Mouse (Mus musculus): Measurements from ENCODE around the gene Tsfm. TPM values are rescaled to one million over a fixed set of nuclear protein-coding genes. Genes with fewer than 3 reads are reported as not detected.

The Tsfm gene
- total RNA-seq, 2 experiments from 2014 or later = 30.2 to 30.7 TPM

DNA sequence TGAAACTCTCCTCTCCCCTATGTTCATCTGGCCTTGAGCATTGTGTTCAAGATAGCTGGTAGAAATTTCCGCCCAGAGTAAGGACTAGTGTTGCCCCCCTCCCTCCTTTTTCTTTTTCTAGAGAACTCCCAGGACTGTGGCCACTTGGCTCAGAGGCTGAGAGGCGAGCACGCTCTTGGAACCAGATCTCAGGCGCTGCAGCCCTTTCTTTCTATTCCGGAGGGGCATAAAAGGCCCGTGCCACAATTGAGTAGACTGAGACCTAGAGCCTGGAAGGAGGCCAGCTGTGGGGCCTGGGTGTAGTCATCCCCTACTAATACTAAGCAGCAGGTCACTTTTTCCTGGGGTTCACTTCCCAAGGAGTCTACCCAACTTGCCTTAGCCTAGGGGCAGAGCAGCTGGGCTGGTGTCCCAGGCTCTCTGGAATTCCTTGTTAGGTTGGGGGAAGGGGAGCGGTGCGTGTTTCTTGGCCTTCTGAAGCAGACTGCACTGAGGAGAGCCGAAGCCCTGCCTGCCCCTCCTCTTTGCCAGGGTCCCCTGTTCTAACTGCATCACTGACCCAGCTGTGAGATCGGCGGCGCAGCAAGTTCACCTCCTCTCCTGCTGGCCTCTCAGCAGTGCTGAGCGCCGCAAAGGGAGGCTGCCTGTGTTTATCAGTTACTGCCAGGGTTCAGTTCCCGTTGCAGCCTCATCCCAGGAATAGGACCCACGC is 50.3 kb downstream of the Tsfm start:
- intact Hi-C loops (cut with DNase I) = no loop called here
- H3K4me3 ChIP-seq = peak overlapping the region; percentile 97
- H3K27ac ChIP-seq = peak overlapping the region; percentile 99
- TF ChIP-seq CTCF (IDR thresholded peaks at IDR 0.05) = no peak
- DNase-seq (ENCODE audit: extremely low spot score in 1 of 2, low spot score in 2 of 2) = peak in 1 of 2 experiments; percentile 54

DNA sequence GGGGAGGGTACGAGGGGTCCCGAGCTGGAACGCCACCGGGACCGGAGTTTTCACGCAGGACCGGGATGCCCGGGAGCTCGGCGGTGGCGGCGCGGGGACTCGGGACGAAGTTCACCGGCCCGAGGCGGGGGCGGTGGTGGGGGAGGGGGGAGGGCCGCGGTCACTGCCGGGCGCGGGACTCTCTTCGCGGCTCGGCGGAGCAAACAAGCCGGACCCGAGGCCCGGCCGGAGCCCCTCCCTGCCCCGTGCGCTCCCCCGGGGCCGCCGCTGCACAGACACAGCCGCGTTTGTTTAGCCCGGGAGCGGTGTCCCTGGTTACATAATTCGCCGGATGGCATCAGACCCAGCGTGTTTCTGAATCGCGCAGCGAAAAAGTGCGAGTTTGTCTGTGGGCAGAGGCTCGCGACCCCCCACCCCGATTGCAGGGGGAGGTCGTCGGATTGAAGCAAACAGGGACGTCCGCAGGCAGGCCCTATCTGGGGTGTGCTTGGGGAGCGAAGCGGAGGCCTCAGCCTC is 50.9 kb downstream of the Tsfm start:
- intact Hi-C loops (cut with DNase I) = no loop called here

GRCm38 (mm10) chr10:126979121-126979635 is 51.5 kb downstream of the Tsfm start:
- peak overlapping the region; percentile 99 for H3K27ac ChIP-seq
- no peak for TF ChIP-seq CTCF (IDR thresholded peaks at IDR 0.05)
- peak overlapping the region; percentile 97 for H3K4me3 ChIP-seq
- intact Hi-C loops (cut with DNase I) = no loop called here
- DNase-seq (ENCODE audit: extremely low spot score in 1 of 2, low spot score in 2 of 2) = peak in 1 of 2 experiments; percentile 63

More for the DNA sequence above, 50.9 kb downstream of the Tsfm start:
- TF ChIP-seq CTCF (IDR thresholded peaks at IDR 0.05) = no peak
- Histone ChIP-seq H3K4me3 (peak overlapping the region; percentile 97), H3K27ac (peak overlapping the region; percentile 99)
- peak; percentile 56 to 63 for DNase-seq (ENCODE audit: extremely low spot score in 1 of 2, low spot score in 2 of 2)

DNA sequence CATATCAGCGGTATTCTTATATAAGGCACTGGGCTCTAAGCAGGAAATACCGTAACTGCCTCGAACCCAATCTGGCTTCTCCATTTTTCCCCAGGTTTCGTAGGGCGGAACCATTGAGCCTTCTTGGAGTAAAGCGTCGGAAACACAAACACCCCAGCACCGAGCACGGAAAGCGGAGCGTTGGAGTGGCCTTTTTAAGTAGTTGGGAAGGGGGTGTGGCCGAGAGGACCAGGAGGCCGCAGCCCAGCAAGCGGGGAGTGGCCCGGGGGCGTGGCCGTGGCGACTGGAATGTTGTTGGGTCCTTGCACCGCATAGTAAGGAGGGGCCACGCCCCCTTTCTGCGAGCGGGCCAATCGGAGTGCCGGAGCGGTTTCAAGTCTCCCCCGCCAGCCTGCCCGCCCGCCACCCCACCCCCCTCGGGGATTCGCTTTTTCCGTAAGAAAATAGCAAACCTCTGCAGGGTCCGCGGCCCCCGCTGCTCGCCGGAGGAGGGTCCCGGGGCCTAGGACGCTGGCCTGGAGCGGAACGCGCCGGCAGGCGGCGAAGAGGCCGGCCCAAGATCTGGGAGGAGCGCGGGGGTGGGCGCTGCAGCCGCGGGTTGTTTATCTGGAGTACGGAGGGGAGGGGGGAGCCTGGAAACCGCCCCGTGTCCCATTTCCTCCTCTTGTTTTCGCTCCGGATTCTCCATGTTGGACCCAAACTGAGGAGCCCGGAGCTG is 52.2 kb downstream of the Tsfm start, which contains the start of gene Ctdsp2:
Gene Ctdsp2 (plus strand): TSS at position 441 of the 718 bp plus-strand sequence.
- peak; percentile 15; the same call in 1 of the 2 replicates for TF ChIP-seq CTCF (IDR thresholded peaks at IDR 0.05)
- peak; percentile 99 to 100 for DNase-seq (ENCODE audit: extremely low spot score in 1 of 2, low spot score in 2 of 2)
- intact Hi-C loops (cut with DNase I) = loop anchor here (1.0 kb wide), 2 partner anchors 21 to 50 kb away; no protein-coding TSS in a partner anchor
- H3K4me3 ChIP-seq = peak within 1 kb of the TSS; percentile 97
- H3K27ac ChIP-seq = peak within 1 kb of the TSS; percentile 99

- Histone ChIP-seq H3K4me3 (no peak overlapping the region), H3K27ac (peak overlapping the region; percentile 61)
- intact Hi-C loops (cut with DNase I) = no loop called here
- DNase-seq (ENCODE audit: extremely low spot score in 1 of 2, low spot score in 2 of 2) = no peak
- no peak for TF ChIP-seq CTCF (IDR thresholded peaks at IDR 0.05)
Observed at GRCm38 (mm10) chr10:126977076-126977475, 53.6 kb downstream of the Tsfm start.

DNA sequence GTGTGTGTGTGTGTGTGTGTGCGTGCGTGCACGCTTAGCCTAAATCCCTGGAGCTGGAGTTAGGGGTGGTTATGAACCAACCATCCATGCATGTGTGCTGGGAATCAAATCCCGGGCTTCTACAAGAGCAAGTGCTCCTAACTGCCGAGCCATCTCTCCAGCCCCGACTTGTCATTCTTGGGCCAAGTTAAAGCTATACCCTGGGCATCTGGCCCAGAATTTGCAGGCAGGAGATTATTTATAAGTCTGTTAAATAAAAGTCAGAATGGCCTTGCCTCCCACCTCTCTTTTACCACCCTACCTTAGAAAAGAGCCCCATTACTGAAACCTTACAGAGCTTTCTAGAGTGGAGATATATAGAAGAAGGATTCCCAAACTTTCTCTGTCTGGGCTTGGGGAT is 54.9 kb downstream of the Tsfm start:
- no peak overlapping the region for H3K27ac ChIP-seq
- no peak overlapping the region for H3K4me3 ChIP-seq
- TF ChIP-seq CTCF (IDR thresholded peaks at IDR 0.05) = no peak
- no peak for DNase-seq (ENCODE audit: extremely low spot score in 1 of 2, low spot score in 2 of 2)
- intact Hi-C loops (cut with DNase I) = no loop called here

GRCm38 (mm10) chr10:126972988-126973387 is 57.7 kb downstream of the Tsfm start:
- intact Hi-C loops (cut with DNase I) = no loop called here
- no peak for TF ChIP-seq CTCF (IDR thresholded peaks at IDR 0.05)
- H3K27ac ChIP-seq = no peak overlapping the region
- DNase-seq (ENCODE audit: extremely low spot score in 1 of 2, low spot score in 2 of 2) = no peak
- H3K4me3 ChIP-seq = no peak overlapping the region

DNA sequence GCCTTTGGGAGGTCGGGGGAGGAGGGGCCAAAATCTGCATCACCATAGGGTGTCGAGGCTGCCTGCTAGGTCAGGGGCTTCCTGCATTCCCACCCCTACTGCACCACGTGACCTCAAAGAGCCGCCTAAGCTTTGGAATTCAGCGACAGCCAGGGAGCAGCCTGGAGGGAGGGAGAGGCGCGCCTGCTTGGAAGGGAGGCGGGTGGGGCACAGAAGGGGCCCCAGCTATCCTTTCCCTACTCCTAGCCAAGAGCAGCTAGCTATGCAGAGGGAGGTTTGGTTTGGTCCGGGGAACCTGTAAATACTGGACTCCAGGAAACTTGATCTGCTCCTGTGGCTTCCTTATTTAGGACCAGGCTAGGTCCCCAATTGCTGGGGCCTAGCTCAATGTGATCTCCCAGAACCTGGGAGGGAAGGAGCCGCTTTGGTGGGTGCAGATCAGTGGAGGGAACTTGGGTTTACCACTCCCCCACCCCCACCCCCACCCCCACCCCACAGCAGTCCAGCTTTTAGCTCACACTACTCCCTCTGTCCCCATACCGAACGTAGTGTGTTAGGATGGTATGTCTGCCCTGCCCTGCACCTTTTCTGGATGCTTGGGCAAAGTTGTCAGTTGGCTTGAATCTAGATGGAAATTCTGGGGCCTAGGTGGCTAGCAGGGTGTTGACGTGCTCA is 58.5 kb downstream of the Tsfm start:
- intact Hi-C loops (cut with DNase I) = no loop called here
- DNase-seq (ENCODE audit: extremely low spot score in 1 of 2, low spot score in 2 of 2) = no peak
- no peak overlapping the region for H3K4me3 ChIP-seq
- H3K27ac ChIP-seq = peak overlapping the region; percentile 51; the same call in 1 of the 2 replicates
- no peak for TF ChIP-seq CTCF (IDR thresholded peaks at IDR 0.05)

DNA sequence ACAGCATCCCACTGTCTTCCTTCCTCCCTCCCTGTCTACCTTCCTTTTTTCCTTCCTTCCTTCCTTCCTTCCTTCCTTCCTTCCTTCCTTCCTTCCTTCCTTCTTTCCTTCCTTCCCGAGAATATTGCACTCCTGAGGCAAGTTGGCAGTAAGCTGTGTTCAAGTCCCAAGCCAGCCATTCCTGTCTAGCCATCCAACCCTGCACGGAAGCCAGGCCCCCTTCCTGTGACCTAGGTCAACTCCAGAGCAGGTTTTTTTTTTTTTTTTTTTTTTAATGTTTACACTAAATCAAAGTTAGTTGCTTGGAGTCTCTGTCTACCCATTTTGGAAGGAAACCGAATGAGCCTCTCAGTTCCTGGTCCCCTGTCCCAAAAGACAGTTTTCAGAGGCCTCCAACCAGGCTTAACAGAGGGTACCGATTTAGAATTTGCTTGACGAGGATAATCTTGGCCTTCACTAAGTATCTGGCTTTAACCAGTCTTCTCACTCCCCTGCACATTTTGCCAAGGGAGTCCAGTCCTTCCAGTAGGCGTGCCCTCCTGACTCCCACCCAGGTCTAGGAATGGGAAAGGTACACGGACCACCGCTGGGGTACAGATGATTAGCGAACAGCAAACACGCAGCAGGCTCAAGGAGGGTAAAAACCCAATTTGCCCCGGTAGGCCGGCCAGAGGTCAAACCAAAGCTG is 59.1 kb downstream of the Tsfm start:
- intact Hi-C loops (cut with DNase I) = no loop called here
- TF ChIP-seq CTCF (IDR thresholded peaks at IDR 0.05) = no peak
- DNase-seq (ENCODE audit: extremely low spot score in 1 of 2, low spot score in 2 of 2) = no peak

DNA sequence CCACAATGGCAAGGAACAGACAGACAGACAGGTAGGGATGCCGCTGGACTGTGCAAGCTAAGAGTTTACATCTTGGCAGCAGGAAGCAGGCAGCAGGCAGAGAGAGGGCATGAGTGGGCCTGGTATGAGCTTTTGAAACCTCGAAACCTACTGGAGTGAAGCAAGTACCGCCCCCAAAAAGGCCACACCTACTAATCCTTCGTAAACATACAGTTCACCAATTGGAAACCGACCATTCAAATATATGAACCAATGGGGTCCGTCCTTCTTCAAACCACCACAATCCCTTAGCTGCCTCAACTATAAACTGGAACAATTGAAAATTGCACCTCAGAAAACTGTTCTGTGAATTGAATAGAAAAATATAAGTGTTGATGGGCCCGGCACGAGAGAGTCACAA is 66.8 kb downstream of the Tsfm start:
- H3K4me3 ChIP-seq = no peak overlapping the region
- TF ChIP-seq CTCF (IDR thresholded peaks at IDR 0.05) = no peak
- peak overlapping the region; percentile 90 for H3K27ac ChIP-seq
- intact Hi-C loops (cut with DNase I) = no loop called here
- DNase-seq (ENCODE audit: extremely low spot score in 1 of 2, low spot score in 2 of 2) = no peak

More for the DNA sequence above, 59.1 kb downstream of the Tsfm start:
- peak overlapping the region; percentile 51; the same call in 1 of the 2 replicates for H3K27ac ChIP-seq
- H3K4me3 ChIP-seq = no peak overlapping the region

- no peak for TF ChIP-seq CTCF (IDR thresholded peaks at IDR 0.05)
- peak overlapping the region; percentile 90 for H3K27ac ChIP-seq
- intact Hi-C loops (cut with DNase I) = no loop called here
Observed at GRCm38 (mm10) chr10:126962966-126963330, 67.7 kb downstream of the Tsfm start.

More at GRCm38 (mm10) chr10:126962966-126963330, 67.7 kb downstream of the Tsfm start:
- no peak overlapping the region for H3K4me3 ChIP-seq
- DNase-seq (ENCODE audit: extremely low spot score in 1 of 2, low spot score in 2 of 2) = no peak

Measured in left cerebral cortex, adult 2 months (tissue).